Mouse (Mus musculus) gastrocnemius, adult 2 months (tissue): Measurements from ENCODE around the gene Srcin1. TPM values are rescaled to one million over a fixed set of nuclear protein-coding genes. Genes with fewer than 3 reads are reported as not detected.
A peak's percentile ranks its signal among the peaks of the same experiment; 100 is the strongest.

Source experiments
- DNase-seq: peaks from one replicate; pipeline ENCODE4 v3.0.0; 2022
- H3K27ac ChIP-seq: fragments of 200-600 bp; 2 replicates; pipeline ENCODE4 v1.8.1; 2022; ENCODE audit warnings: mild to moderate bottlenecking
- H3K4me3 ChIP-seq: fragments of 200-600 bp; 2 replicates; pipeline ENCODE4 v1.8.1; 2022; ENCODE audit warnings: mild to moderate bottlenecking, moderate library complexity
- CTCF ChIP-seq: fragments of 200-600 bp; IDR thresholded peaks from 2 replicates; pipeline ENCODE4 v1.8.1; 2022; ENCODE audit warnings: antibody characterized with exemption, mild to moderate bottlenecking, moderate library complexity
- intact Hi-C: fragments of 180-260 bp; cut with DNase I; formaldehyde crosslinking; loops from one replicate; pipeline ENCODE4 v1.15.1; 2025
- total RNA-seq, 2 experiments: library from RNA; stranded (reverse); gene quantifications; 2 replicates each; pipeline ENCODE4 v1.2.3; 2021

Gene Srcin1
- total RNA-seq, 2 experiments from 2014 or later = 0.61 to 1.2 TPM

DNA sequence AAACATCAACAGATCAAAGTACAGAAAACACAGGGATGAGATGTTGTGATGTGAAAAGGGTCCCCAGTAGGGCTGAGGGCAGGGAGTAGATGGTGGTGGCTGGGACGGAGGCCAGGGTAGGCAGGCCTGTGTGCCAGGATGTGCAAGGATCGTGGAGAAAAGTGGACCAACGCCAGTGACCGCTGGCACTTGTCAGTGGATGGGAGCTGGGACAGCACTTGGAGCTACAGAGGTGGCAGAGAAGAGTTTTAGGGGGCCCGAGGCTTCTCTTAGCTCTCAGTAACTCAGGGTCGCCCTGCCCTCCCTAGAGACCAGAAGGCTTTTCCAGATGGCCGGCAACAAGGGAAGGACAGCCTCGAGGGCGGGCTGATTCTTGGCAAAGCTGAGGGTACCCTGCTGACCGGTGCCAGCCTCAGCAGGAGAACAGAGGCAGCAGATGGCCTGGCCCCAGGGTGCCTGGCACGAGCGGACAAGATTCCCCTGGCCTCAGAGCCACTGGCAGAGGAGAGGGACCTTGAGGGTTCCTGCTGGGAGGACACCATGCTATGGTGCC, 32.7 kb downstream of the Srcin1 start:
- TF ChIP-seq CTCF = no peak
- intact Hi-C loops = no loop called here
- no peak overlapping the region for H3K27ac ChIP-seq
- H3K4me3 ChIP-seq = no peak overlapping the region
- DNase-seq = peak; percentile 52

DNA sequence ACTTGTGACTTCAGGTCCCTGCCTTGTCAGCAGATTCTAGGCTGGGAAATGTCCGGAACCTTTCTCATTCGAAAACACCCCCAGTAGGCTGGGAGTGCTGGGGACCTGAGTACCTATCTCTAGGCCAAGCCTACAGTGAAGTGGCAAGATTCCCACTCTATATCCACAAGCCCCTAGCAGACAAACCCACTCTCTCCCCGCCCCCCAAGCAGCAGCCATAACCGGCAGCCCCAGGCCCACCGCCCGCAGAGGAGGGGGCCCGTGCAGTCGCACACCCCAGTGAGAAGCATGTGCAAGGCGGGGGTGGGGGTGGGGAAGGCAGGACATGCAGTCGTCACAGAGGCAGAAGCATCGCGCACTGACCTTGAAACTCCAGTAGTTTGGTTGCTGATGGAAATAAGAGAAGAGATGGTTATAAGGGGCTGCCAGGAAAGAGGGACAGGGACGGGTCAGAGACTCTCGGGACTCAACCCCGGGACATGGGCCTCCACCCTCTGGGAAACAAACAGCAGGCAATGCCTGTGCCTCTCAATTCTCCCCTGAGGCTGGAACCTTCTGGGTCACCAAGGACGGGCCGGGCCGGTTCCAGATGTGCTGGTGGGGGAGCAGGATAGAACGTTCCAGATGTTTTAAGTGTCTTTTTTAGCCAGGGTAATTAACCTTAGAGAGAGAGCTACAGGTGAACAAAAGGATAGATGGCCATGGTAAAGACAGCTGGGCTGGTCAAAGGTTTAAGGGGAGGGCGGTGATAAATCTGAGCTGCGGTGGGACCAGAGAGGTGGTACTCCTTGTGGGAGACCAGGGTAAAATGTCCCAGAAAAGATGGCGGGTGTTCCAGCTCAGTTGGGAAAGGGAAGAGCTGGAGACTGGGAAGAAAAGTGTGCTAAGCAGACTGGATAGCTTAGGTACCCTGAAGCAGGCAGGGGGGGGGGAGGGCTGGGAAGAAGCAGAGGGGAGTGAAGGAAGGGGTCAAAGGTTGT, 33.5 kb downstream of the Srcin1 start:
- TF ChIP-seq CTCF = no peak
- DNase-seq = no peak
- intact Hi-C loops = no loop called here
- Histone ChIP-seq H3K4me3 (no peak overlapping the region), H3K27ac (no peak overlapping the region)

DNA sequence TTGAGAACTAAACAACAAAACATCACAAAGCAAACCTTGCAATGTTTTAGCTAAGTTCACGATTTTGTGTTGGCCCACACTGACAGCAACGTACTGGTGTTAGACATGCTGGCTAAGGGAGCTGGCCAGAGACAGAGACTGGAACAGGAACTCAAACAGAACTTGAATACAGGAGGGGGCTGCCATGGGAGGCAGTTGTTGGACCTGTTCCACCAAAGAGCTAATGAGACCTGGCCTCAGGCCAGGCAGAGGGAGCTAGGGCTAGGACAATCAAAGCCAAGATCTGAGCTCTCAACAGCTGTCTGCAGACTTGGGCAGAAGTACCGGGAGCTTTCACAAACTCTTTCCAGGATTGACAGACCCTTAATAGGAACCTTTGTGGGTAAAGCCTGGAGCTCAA, 35.4 kb downstream of the Srcin1 start:
- Histone ChIP-seq H3K4me3 (no peak overlapping the region), H3K27ac (no peak overlapping the region)
- DNase-seq = no peak
- TF ChIP-seq CTCF = no peak
- intact Hi-C loops = no loop called here

DNA sequence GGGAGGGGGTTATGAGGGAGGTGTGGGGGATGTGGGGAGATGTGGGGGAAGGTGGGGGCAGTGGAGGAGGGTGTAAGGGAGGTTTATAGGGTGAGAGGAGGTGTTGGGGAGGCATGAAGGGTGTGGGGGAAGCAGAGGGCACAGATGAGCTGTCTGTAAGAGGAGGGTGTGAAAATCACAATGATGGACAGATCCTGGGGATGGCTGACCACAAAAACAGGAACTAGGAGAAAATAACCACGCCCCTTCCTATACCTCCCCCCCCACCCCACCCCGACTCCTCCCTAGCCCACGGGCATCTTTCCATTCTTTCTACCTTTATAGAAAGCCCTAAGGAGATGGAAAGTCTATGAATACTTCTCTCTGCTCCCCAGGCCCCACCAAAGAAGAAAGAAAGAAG, 35.9 kb downstream of the Srcin1 start:
- no peak for TF ChIP-seq CTCF
- Histone ChIP-seq H3K4me3 (no peak overlapping the region), H3K27ac (no peak overlapping the region)
- no peak for DNase-seq
- intact Hi-C loops = no loop called here

DNA sequence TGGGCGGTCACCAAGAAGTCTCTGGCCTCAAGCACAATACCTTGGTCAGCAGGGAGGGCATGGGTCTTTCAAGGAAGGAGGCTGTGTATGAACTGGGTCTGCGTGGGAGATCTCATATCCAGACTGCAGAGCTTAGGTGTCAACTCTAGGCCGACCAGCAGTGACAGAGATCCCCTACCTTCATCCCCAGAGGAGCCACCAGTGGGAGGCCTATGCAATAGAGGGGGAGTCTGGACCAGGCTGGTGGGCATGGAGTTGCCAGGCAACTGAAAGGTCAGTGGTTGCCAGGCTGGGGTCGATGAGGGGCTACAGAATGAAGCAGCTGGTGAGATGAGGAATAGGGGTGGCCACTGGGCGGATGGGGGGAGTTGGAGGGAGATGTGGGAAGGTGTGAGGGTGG, 36.4 kb downstream of the Srcin1 start:
- DNase-seq = no peak
- Histone ChIP-seq H3K27ac (no peak overlapping the region), H3K4me3 (no peak overlapping the region)
- intact Hi-C loops = no loop called here
- TF ChIP-seq CTCF = no peak

DNA sequence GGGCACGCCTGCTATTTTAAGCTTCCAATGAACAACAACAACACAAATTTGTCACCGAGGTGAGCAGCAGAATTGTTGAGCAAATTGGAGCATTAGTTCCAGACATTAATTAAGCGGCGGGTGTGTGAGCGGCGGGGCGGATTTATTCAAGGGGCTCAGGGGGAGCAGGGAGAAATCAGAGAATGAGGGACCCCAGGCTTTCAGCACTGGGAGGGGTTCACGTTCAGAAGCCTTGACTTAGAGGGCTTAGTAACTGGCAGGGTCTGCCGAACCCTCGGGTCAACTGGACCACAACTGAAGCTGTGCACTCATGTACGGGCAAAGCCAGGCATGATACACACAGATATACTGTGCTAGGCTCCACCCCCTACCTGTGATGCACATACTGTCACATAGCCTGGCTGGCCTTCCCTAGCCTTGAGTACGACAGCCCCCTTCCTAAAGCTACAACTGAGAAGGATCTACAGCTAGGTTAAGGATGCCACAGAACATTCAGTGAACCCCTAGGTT, 38.4 kb downstream of the Srcin1 start:
- no peak for TF ChIP-seq CTCF
- intact Hi-C loops = no loop called here
- no peak for DNase-seq
- peak overlapping the region; percentile 56; the same call in 1 of the 2 replicates for H3K4me3 ChIP-seq
- H3K27ac ChIP-seq = no peak overlapping the region

DNA sequence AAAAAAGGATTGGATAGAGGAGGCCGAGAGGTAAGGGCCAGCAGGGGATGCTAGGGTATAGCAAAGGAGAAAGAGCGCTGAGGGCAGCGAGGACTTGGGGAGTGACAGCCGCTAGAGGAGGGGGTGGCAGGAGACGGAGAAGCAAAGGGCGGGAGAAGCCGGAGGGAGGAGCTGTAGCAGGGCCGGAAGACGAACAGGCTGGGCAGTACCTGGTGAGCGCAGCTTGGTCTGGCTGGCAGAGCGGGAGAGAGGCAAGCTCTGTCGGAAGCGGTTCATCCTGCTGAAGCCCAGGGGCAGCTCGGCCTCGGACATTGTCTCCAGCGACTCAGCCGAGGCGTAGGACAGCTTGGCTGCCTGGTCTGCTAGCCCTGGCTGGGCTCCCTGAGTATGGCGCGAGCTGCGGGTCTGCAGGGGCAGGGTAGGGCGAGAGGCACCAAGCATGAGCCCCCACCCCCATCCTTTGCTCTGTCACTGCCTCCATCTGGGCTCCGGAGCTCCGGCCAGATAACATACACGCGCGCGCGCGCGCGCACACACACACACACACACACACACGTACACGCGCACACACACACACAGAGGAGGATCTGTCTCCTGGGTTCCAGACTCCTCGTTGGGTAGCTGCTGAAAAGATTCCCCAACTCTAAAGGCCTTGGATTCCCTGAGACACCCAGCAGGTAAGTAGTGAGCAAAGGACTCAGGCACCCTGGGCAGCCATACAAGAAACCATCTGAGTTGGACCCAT, 39.0 kb downstream of the Srcin1 start:
- H3K27ac ChIP-seq = no peak overlapping the region
- H3K4me3 ChIP-seq = peak overlapping the region; percentile 56
- intact Hi-C loops = no loop called here
- DNase-seq = no peak
- 0 out of 2 replicates have a peak, but pooled peaks have one; percentile 20 for TF ChIP-seq CTCF

DNA sequence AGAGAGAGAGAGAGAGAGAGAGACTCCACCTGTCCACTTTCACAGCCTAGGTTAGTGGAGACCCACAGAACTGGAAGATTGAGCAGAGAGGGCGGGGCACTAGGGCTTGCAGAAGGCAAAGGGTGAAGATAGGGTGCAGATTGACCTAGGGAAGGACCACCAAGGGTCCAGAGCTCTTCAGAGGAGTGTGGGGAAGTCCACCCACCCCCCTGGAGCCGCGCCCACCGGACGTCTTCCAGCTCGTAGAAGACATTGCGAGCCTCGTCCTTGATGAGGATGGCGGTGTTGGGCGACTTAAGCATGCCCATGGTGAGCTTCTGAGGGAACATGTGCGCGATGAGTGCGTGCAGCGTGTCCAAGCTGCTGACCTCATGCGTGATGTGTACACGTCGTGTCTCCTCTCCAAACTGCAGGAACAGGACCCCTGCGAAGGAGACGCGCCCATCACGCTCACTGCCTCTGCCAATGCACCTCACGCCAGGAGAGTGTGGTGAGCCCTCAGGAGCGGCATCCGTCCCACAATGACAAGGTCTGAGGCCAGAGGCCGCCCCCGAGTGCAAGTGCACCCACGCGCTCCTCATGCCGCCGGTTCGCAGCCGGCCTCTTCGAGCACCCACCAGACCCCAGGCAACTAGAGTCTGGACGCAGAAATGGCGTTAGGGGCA, 39.8 kb downstream of the Srcin1 start:
- DNase-seq = no peak
- Histone ChIP-seq H3K4me3 (no peak overlapping the region), H3K27ac (no peak overlapping the region)
- TF ChIP-seq CTCF = no peak
- intact Hi-C loops = no loop called here

DNA sequence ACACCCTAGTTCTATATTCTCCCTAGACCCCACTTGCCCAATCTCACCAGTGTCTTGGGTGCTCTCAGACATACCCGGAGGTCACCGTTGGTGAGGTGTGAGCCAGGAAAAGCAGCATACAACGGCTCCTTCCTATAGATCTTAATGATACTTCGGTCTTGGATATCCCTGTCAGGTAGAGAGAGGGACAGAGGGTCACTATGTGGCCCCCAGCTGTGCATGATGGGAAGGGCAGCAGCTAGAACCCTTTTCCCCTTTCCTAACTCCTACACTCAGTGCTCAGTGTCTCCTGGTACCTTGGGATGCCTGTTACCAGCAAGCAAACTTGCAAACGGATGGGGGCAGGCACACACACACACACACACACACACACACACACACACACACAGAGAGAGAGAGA, 40.3 kb downstream of the Srcin1 start:
- no peak for TF ChIP-seq CTCF
- intact Hi-C loops = no loop called here
- H3K27ac ChIP-seq = no peak overlapping the region
- DNase-seq = no peak
- no peak overlapping the region for H3K4me3 ChIP-seq

DNA sequence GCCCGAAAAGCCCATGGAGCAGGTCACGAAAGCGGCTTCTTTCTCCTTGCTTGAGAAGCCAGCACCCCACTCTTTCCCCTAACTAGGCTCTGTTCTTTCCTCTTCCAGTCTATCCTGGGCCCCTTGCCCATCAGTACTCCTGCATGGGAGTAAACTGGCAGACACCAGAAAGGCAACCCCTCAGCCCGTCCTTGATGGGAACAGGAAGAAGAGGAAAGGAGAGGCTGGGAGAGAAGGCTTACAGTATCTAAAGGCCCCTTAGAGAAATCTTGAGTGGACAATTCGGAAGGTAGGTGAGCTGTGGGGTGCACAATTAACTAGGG, 40.7 kb downstream of the Srcin1 start:
- Histone ChIP-seq H3K4me3 (no peak overlapping the region), H3K27ac (no peak overlapping the region)
- DNase-seq = no peak
- no peak for TF ChIP-seq CTCF
- intact Hi-C loops = no loop called here

DNA sequence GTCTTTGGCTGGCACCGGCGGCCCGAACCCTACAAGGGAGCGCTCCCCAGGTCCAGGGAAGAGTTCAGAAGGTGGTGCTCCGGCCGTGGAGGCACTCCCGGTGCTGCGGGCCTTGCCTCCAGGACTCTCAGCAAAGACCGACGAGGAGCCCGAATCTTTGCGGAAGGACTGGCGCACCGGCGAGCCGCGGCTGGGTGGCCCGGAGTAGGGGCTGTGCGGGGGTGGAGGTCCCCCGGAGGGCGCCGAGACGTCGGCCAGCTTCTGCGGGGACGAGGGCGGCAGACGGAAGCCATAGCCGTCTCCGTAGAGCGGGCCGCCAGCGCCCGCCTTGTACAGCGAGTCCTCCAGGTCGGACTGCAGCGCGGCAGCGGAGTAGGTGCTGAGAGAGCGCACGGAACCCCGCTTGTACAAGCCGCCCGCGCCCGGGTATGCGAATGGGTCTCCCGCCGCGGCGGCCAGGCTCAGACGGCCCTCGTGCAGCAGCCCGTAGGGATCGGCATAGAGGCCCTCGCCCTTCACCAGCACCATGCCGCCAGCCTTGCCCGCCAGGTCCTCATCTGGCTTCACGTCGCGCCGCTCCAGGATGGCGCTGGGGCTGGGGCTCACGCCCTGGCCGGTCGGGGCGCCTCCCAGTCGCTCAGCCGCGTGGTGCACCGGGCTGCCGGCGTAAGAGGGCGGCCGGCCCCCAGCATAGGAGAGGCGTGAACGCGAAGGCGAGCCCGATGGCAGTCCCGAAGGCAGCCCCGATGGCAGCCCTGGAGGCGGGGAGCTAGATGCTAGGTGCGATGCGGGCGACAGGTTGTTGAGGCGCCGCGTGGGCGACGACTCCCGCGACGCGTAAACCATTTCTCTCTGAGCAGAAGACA, 41.3 kb downstream of the Srcin1 start:
- DNase-seq = no peak
- intact Hi-C loops = no loop called here
- H3K4me3 ChIP-seq = peak overlapping the region; percentile 52

DNA sequence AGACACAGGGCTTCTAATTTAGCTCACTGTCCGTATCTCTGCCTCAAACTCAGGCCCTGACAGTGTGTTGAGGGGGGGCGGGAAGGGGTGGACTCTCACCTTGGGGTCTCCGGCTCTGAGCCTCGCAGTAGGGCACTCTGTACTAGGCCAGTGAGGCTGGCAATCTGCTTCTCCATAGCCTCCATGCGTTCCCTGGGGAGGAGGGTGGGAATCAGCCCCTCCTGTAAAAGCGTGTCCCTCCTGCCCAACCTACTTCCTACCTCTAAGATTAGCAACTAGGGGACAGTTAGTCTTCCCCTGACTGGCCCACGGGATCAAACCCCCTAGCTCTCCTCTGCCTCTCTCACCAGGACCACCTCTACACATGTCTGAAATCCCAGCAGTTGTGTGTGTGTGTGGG, 42.3 kb downstream of the Srcin1 start:
- intact Hi-C loops = no loop called here
- no peak overlapping the region for H3K27ac ChIP-seq

More for the DNA sequence above, 41.3 kb downstream of the Srcin1 start:
- no peak overlapping the region for H3K27ac ChIP-seq
- TF ChIP-seq CTCF = no peak

More for the DNA sequence above, 42.3 kb downstream of the Srcin1 start:
- DNase-seq = no peak
- no peak for TF ChIP-seq CTCF
- no peak overlapping the region for H3K4me3 ChIP-seq
